Mouse (Mus musculus): ENCODE results near the gene Irf2bp2. TPM values are rescaled to one million over a fixed set of nuclear protein-coding genes. Genes with fewer than 3 reads are reported as not detected.

Irf2bp2 gene
- polyA plus RNA-seq (2014; fragmentation: Illumina TruSeq; extraction: RNeasy Lipid Tissue Mini Kit (QIAGEN cat#74804); ENCODE audit: low read depth, low replicate concordance), result 25.5 TPM

GRCm38 (mm10) chr8:126593889-126594480, at the start of gene Irf2bp2:
Gene Irf2bp2 (minus strand): TSS chr8:126593986.

Other genes starting within 250 kb of the Irf2bp2 start
- 51.0 TPM for gene Coa6, start 171.5 kb downstream of the Irf2bp2 start, polyA plus RNA-seq (2014; fragmentation: Illumina TruSeq; extraction: RNeasy Lipid Tissue Mini Kit (QIAGEN cat#74804); ENCODE audit: low read depth, low replicate concordance)
- gene Tarbp1, start 118.9 kb downstream of the Irf2bp2 start, polyA plus RNA-seq (2014; fragmentation: Illumina TruSeq; extraction: RNeasy Lipid Tissue Mini Kit (QIAGEN cat#74804); ENCODE audit: low read depth, low replicate concordance), result 8.6 TPM